Mouse (Mus musculus) C2C12 (cell line): ENCODE data around the gene Asic2.

Experiments
- CEBPB ChIP-seq: IDR thresholded peaks from one replicate; pipeline ENCODE4 v1.6.1; 2011; ENCODE audit warnings: low read depth, mild to moderate bottlenecking, control low read depth, moderate library complexity
- CTCF ChIP-seq: IDR thresholded peaks from one replicate; pipeline ENCODE4 v1.5.1; 2011; ENCODE audit not compliant: control insufficient read depth, insufficient read depth, insufficient read length
- FOSL1 ChIP-seq: IDR thresholded peaks from one replicate; pipeline ENCODE4 v1.8.0; 2011; ENCODE audit warnings: mild to moderate bottlenecking, low read length; ENCODE audit not compliant: poor library complexity, insufficient read depth, severe bottlenecking
- MAX ChIP-seq: IDR thresholded peaks from one replicate; pipeline ENCODE4 v1.6.1; 2011; ENCODE audit warnings: mild to moderate bottlenecking, control low read depth
- USF1 ChIP-seq: IDR thresholded peaks from one replicate; pipeline ENCODE4 v1.6.1; 2011; ENCODE audit warnings: low read depth, mild to moderate bottlenecking, control low read depth, moderate library complexity

- TF ChIP-seq CTCF (no peak), USF1 (no peak), MAX (no peak), CEBPB (no peak), FOSL1 (no peak)
Observed at GRCm38 (mm10) chr11:81779881-81780280, 188.4 kb downstream of the Asic2 start.
